Mouse (Mus musculus): ENCODE data around the gene Kcnmb4.

DNA sequence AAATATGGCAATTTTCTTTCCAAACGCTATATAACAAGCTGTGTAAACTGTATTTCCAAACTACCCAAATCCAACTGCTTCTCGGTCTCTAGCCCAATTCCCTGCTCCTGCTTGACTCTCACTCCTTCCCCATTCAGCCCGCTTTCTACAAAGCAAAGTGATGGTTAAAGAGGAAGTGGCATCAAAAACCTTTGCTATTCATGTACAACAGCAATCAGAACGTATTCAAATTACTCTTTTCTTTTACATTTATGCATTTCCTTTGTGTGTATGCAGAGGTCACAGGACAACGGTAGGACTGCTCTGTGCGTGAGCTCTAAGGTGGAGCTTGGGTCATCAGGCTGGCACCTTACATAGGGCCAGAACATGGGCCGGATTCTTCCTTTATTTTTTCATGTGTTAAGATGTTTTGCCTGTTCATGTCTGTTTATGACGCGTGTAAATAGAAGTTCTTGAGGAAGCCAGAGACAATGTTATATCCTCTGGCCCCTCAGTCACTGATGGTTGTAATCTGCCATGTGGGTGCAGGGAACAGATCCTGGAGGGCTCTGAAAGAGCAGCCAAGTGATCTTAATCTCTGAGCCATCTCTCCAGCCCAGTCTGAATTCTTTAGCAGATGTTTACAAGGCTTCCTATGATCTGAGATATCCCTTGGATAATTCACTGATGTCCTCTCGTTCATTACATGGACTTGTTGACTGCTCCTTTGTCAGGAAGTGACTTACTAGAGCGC is 39.0 kb upstream of the Kcnmb4 start:
- no peak for TF ChIP-seq ZNF384 (IDR thresholded peaks at IDR 0.05; ENCODE audit: low read depth, low read length)
- TF ChIP-seq ZC3H11A (IDR thresholded peaks at IDR 0.05; ENCODE audit: borderline replicate concordance, low read depth, low read length) = no peak
- TF ChIP-seq MAFK (IDR thresholded peaks at IDR 0.05; ENCODE audit: insufficient read depth, low read depth, low read length) = no peak
- TF ChIP-seq CHD2 (IDR thresholded peaks at IDR 0.05; ENCODE audit: low read depth, low read length) = no peak
- no peak for TF ChIP-seq HCFC1 (IDR thresholded peaks at IDR 0.05; ENCODE audit: borderline replicate concordance, insufficient read depth, low read length)

All from ES-E14 (cell line).